Mouse (Mus musculus) C2C12 (cell line): ENCODE measurements at regions not wholly inside any gene's neighbourhood (a gene's known extent, or its start where the extent isn't known, plus 50 kb on each side); places are given as distances from the start of the nearest gene placed in this dataset.

Experiments used
- H3K27me3 ChIP-seq: one replicate; pipeline ENCODE4 v1.6.1; 2011; ENCODE audit not compliant: control insufficient read depth, insufficient read depth, insufficient read length
- H3K36me3 ChIP-seq: one replicate; pipeline ENCODE4 v1.6.1; 2011; ENCODE audit not compliant: control insufficient read depth, insufficient read depth
- H3K4me3 ChIP-seq: one replicate; pipeline ENCODE4 v1.5.1; 2011; ENCODE audit warnings: mild to moderate bottlenecking, control low read depth; ENCODE audit not compliant: poor library complexity, insufficient read depth, severe bottlenecking
- H3K79me2 ChIP-seq: one replicate; pipeline ENCODE4 v1.6.1; 2011; ENCODE audit not compliant: control insufficient read depth, insufficient read depth
- H3K79me3 ChIP-seq: one replicate; pipeline ENCODE4 v1.6.1; 2011; ENCODE audit warnings: low read depth, control low read depth
- H3ac ChIP-seq: one replicate; pipeline ENCODE3; 2011; ENCODE audit warnings: low read depth; ENCODE audit not compliant: control insufficient read depth, insufficient read length
- CEBPB ChIP-seq: IDR thresholded peaks from one replicate; pipeline ENCODE4 v1.6.1; 2011; ENCODE audit warnings: low read depth, mild to moderate bottlenecking, control low read depth, moderate library complexity
- CTCF ChIP-seq: IDR thresholded peaks from one replicate; pipeline ENCODE4 v1.5.1; 2011; ENCODE audit not compliant: control insufficient read depth, insufficient read depth, insufficient read length
- FOSL1 ChIP-seq: IDR thresholded peaks from one replicate; pipeline ENCODE4 v1.8.0; 2011; ENCODE audit warnings: mild to moderate bottlenecking, low read length; ENCODE audit not compliant: poor library complexity, insufficient read depth, severe bottlenecking
- MAX ChIP-seq: IDR thresholded peaks from one replicate; pipeline ENCODE4 v1.6.1; 2011; ENCODE audit warnings: mild to moderate bottlenecking, control low read depth
- MYOD1 ChIP-seq: IDR thresholded peaks from one replicate; pipeline ENCODE4 v1.6.1; 2011; ENCODE audit warnings: low read depth; ENCODE audit not compliant: control insufficient read depth, insufficient read length
- MYOG ChIP-seq: IDR thresholded peaks from one replicate; pipeline ENCODE4 v1.6.1; 2011; ENCODE audit not compliant: control insufficient read depth, insufficient read length; ENCODE audit errors: extremely low read depth
- USF1 ChIP-seq: IDR thresholded peaks from one replicate; pipeline ENCODE4 v1.6.1; 2011; ENCODE audit warnings: low read depth, mild to moderate bottlenecking, control low read depth, moderate library complexity

DNA sequence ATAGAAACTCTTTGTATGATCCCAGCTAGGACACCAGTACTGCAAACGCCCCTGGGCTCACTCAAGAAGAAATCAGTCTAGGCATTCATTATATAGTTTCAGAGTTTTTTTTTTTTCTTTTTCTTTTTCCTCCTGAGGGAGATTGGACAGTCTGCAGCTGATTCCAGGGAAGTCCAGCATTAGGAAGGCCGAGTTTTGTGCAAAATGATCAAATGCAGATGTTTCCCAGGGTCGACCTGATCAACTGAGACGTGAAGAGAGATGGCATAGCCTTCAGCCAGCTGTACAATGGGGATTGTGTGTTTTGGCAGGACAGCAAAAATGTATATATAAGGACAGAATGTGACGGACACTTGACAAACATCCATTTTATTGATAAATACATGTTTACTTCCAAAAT, 107.7 kb upstream of the Six2 start:
- H3K79me3 ChIP-seq, result no peaks in the 10 kb centered on the region
- H3ac ChIP-seq, result no peak overlapping the region
- TF ChIP-seq MYOD1 (no peak), MAX (no peak), CTCF (no peak), FOSL1 (no peak), MYOG (no peak), CEBPB (no peak), USF1 (no peak)
- peaks cover 4% of the 10 kb centered on the region for H3K27me3 ChIP-seq
- H3K79me2 ChIP-seq, result no peaks in the 10 kb centered on the region
- H3K4me3 ChIP-seq, result no peak overlapping the region
- H3K36me3 ChIP-seq, result no peaks in the 10 kb centered on the region

DNA sequence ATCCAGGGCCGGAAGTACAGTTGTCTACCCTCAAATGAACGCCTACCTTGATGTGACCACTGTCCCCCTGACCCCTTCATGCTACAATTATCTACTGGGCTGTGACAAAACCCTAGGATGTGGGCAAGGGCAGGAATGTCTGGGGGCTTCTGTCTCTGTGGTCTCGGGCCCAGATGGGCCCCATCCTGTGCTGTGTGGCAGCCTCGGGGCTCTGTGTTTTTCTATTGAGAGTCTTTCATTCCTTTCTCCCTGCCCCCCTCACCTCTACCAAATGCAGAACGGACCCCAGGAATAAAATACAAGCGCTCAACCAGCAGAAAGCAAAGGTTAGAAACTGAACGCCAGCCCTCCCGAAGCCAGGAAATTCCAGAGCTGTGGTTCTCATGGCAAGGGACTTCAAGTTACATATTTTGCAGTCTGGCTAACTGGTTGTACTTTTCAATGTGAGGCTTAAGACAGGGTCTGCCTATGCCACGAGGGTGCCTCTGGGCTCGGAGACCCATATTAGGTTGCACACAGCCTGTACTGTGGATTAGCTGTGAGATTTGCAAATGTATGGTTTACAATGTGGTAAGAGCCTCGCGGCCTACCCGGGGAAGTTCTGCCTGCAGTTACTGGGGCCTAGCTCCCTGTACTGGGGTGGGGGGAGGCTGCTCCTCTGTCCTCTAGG, 97.7 kb upstream of the Six2 start:
- no peak overlapping the region for H3K4me3 ChIP-seq
- no peaks in the 10 kb centered on the region for H3K36me3 ChIP-seq
- TF ChIP-seq CTCF (no peak), MYOG (no peak), USF1 (no peak), FOSL1 (no peak), MAX (no peak), CEBPB (no peak), MYOD1 (no peak)
- no peaks in the 10 kb centered on the region for H3K79me2 ChIP-seq
- H3K27me3 ChIP-seq, result no peaks in the 10 kb centered on the region
- no peak overlapping the region for H3ac ChIP-seq
- no peaks in the 10 kb centered on the region for H3K79me3 ChIP-seq

DNA sequence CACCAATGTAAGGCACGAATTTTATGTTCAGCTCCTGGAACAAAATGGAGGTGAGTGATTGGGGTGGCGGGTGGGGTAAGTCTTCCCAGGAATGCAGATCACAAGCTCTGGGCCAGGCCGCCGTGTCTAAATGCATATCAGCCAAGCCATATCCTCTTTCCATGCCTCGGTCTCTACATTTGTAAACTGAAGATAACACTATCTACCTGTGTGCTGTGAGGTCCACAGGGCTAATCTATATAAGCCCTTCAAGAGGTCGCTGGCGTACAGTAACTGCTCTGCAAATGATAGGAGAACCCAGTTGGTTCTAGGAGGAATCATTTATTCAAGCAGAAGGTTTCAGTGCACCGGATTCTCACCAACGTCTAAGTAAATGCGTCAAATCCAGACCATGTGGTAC, 92.4 kb upstream of the Six2 start:
- H3K27me3 ChIP-seq, result no peaks in the 10 kb centered on the region
- no peak overlapping the region for H3ac ChIP-seq
- H3K79me3 ChIP-seq, result no peaks in the 10 kb centered on the region
- H3K4me3 ChIP-seq, result no peak overlapping the region
- no peak for TF ChIP-seq MAX
- no peak for TF ChIP-seq FOSL1
- TF ChIP-seq MYOD1, result no peak
- no peak for TF ChIP-seq MYOG
- TF ChIP-seq CEBPB, result no peak
- no peak for TF ChIP-seq CTCF
- no peak for TF ChIP-seq USF1
- no peaks in the 10 kb centered on the region for H3K36me3 ChIP-seq
- H3K79me2 ChIP-seq, result no peaks in the 10 kb centered on the region

DNA sequence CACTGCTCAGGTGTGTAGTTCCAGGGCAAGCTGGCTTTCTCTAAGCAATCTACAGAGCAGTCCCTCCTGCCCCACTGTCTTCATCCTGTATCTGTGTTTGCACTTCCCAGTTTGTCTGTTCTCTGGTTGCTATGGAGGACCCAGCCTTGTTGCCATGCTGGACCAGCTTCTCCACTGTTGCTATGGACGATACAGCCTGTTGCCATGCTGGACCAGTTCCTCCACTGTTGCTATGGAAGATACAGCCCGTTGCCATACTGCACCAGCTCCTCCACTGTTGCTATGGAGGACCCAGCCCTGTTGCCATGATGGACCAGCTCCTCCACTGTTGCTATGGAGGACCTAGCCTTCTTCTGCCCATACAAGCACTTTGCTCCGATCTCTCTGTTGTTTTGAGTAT, 88.8 kb upstream of the Six2 start:
- Histone ChIP-seq H3K79me2 (no peaks in the 10 kb centered on the region), H3K27me3 (no peaks in the 10 kb centered on the region), H3K79me3 (no peaks in the 10 kb centered on the region), H3K4me3 (no peak overlapping the region), H3ac (no peak overlapping the region), H3K36me3 (no peaks in the 10 kb centered on the region)
- TF ChIP-seq USF1 (no peak), FOSL1 (no peak)

DNA sequence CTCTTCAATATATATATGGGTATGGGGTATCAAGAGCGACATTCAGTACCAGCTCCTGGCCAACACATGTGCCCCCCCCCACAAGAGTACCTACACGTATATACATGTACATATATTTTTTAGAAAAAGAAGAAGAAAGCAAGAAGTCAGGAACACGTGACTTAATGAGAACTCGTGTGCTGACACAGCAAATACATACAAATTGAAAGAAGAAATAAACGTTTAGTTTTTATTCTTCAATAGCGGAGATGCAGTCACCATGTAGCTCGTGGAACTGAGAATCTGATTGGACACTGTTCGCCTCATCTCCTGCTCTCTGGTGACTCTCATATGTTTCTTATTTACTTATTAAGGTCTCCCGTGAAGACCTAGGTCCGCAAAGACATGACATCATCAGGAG, 80.3 kb upstream of the Six2 start:
- no peaks in the 10 kb centered on the region for H3K79me2 ChIP-seq
- no peaks in the 10 kb centered on the region for H3K27me3 ChIP-seq
- no peaks in the 10 kb centered on the region for H3K36me3 ChIP-seq
- no peak for TF ChIP-seq USF1
- no peak for TF ChIP-seq MYOG
- no peak for TF ChIP-seq MAX
- no peak for TF ChIP-seq CEBPB
- H3K4me3 ChIP-seq, result no peak overlapping the region
- no peaks in the 10 kb centered on the region for H3K79me3 ChIP-seq
- no peak overlapping the region for H3ac ChIP-seq

DNA sequence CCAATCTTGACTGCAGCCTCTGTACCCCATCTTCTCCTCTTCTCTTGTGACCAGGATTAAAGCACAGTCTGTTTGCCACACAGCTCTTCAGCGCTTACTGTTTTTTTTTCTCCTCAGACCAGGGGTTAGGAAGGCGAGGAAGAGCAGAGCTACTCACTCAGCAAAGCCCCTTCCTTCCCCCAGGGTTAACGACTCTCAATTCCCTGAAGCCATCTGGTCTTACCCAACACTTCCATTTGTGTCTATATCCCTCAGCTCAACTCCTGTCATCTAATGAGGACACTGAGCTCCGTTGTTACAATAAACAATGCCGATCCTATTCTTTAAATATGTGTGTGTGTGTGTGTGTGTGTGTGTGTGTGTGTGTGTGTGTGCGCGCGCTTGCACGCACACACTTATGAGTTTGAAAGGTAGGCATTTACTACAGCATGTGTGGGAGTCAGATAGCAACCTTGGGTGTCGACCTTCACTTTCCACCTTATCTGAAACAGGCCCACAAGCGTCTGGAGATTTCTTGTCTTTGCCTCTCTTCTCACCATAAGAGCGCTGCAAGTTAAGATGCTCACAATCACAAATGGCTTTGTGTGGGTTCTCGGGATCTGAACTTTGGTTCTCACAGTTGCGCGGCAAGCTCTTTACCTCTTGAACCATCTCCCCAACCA, 79.3 kb upstream of the Six2 start:
- Histone ChIP-seq H3K27me3 (no peaks in the 10 kb centered on the region), H3K79me3 (no peaks in the 10 kb centered on the region), H3K4me3 (no peak overlapping the region), H3K36me3 (no peaks in the 10 kb centered on the region), H3ac (no peak overlapping the region), H3K79me2 (no peaks in the 10 kb centered on the region)
- TF ChIP-seq MAX, result no peak
- TF ChIP-seq FOSL1, result no peak
- no peak for TF ChIP-seq MYOG
- TF ChIP-seq CEBPB, result no peak
- no peak for TF ChIP-seq USF1
- no peak for TF ChIP-seq MYOD1
- no peak for TF ChIP-seq CTCF
